Mouse (Mus musculus) ES-CJ7 (cell line): ENCODE results near the gene Trim72.

Experiments used
- DNase-seq: peaks from one replicate; pipeline ENCODE4 v3.0.0; 2011; ENCODE audit warnings: low read depth, low spot score

Trim72 gene

DNA sequence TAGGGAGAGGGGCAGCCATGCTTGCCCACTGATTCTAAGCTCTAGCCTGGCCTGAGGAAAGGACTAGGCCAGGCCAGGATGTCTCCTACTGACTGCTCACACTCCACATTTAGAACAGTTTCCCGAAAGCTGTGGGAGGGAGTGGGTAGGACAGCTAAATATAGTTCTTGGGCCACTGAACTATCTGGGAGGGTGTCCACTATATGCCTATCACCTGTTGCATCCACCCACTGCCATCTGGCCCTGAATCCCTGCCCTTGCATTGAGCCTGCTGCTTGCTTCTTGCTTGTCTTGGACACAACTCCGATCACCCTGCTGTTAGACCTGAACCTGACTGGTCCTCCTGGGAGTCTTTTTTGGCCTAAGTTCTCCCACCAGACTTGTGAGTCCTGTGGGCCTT, at the start of gene Trim72:
Gene Trim72, plus strand, starts transcription at position 262 of the 400 bp plus-strand sequence.
- no peak for DNase-seq

DNA sequence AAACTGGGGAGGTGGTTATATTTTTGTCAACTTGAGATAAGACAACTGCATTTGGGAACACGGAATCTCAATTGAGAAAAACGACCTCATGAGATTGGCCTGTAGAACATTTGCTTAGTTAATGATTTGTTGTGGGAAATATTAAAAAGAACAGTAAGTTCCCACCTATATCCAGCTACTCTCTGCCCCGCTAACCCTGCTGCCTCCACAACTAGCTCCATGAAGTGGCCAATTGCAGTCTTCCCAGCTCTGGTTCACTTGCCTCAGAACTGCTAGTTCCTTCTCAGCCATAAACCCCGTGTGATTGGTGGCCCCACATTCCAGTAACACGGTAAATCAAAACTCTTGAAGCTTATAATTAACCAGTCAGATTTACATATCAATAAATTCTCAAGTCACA, 44.4 kb upstream of the Trim72 start:
- DNase-seq: no peak

DNA sequence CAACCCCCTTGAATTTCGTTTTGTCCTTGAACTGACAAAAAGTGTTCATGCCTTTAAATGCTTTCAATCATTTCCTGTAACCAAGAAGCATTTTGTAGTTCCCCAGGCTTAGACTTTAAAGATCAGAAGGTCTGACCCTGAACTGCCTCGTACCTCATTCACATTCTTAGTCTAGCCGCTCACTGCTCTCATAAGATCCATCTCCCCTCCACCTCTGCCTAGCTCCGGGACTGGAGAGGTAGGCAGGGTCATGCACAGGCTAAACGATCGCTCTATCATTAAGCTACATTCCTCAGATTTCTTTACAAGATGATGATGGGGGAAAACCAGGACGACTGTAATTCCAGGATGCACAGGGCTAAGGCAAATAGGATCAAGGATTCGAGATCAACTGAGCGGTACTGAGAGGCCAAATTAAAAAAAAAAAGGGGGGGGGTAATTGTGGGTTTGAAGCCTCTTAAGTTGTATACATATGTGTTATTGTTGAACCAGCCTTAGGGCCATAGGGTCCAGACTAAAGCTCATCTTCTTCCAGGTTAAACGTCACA, 37.3 kb upstream of the Trim72 start:
- peak; percentile 51 for DNase-seq

- peak; percentile 95 for DNase-seq
These were observed 36.5 kb upstream of the Trim72 start, which contains the start of gene Fus for GRCm38 (mm10) chr7:127967004-127967921. TSS of gene Fus (plus strand) at chr7:127967457.

GRCm38 (mm10) chr7:127967922-127968828, 35.6 kb upstream of the Trim72 start:
- peak; percentile 72 for DNase-seq

GRCm38 (mm10) chr7:127974413-127974930, 29.3 kb upstream of the Trim72 start:
- DNase-seq: no peak

GRCm38 (mm10) chr7:127978856-127979255, 24.9 kb upstream of the Trim72 start:
- no peak for DNase-seq

- no peak for DNase-seq
These were observed 23.1 kb upstream of the Trim72 start for GRCm38 (mm10) chr7:127980606-127981005.

- DNase-seq: no peak
These were observed 14.8 kb upstream of the Trim72 start for GRCm38 (mm10) chr7:127988904-127989303.

GRCm38 (mm10) chr7:127991643-127992487, 11.9 kb upstream of the Trim72 start:
- peak; percentile 77 for DNase-seq

DNA sequence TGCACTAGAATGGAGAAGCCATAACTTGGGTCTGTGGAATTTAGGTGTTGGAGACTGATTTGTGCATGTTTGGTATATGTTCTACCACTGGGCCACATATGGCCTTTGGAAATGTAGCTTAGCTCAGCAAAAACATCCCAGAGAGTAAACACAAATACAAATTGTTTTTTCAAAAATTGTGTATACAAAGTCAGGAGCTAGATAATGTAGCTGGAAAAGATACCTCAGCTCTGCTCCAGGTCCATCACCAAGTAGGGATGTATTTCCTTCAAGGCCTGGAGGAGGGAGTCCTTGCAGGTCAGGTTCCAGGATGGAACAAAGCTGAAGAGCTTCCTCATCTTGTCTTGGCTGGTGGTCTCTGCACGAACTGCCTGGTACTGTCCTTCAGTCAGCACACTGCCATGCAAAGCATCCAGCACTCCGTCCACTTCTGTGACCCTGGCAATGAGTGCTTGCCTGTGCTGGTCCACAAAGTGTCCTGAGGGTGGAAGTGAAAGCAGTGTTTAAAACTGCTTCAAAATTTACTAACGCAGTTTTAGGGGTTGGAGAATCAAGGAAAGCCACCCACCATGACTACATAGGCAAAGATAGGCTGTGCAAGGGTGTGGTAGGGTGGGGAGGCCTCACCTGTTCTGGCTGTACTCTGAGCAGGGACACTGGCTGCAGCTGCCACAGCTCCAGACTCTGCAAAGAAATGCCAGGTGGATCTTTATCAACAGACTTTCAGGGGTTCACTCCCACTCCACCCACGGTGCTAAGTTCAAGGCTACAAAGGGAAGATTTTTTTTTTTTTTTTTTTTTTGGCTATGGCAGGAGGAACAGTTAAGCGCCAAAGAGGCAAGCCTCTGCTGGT, 11.0 kb upstream of the Trim72 start:
- DNase-seq: no peak

GRCm38 (mm10) chr7:127993341-127993977, 10.3 kb upstream of the Trim72 start, which contains the start of gene Pycard:
TSS of gene Pycard (minus strand) at chr7:127993867.
- peak; percentile 94 for DNase-seq

- no peak for DNase-seq
These were observed 4.3 kb upstream of the Trim72 start for GRCm38 (mm10) chr7:127999436-127999835.

DNA sequence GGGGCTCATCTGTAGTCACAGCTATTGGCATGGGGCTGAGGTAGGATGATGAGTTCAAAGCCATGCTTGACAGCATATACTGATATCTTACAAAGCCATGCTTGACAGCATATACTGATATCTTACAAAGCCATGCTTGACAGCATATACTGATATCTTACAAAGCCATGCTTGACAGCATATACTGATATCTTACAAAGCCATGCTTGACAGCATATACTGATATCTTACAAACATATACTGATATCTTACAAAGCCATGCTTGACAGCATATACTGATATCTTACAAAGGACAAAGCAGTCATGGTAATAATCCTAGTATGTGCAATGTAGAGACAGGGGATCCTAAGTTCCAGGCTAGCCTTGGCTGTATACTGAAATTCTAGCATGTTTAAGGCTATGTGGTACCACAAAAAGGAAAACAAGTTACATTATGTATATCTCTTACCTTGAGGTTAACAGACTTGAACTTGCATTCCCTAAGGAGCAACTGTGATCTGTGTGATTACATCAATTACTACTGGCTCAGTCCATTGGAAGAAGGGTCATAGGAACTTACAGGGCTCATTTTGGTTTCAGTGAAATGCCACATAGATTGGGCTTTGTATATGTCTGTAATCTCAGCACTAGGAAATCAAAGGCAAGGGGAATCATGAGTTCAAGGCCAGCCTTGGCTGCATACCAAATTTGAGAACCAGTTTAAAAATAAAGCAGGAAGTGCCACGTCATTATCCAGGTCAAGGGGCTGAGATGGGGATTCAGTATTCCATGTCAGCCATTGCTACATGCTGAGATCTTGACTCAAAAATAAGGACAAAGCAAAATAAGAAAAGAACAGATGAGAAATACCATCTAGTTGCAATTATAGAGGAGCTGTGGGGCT, 3.4 kb upstream of the Trim72 start:
- DNase-seq: no peak

- DNase-seq: no peak
These were observed 651 bp upstream of the Trim72 start for GRCm38 (mm10) chr7:128003098-128003497.

DNA sequence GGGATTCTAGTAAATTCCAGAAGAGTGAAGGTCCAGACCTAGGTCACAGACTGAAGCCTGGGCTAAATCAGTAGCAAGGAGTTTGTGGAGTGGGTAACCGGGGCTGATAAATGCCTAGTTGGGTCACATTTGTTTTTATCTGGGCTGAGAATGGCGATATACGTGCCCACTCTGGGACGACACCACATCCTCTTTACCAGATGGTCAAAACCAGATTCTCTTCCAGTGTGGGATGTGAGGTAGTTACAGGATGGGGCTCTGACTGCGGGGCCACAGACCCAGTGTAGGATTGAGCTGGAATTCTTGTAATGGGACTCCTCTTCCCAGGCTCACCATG, 369 bp downstream of the Trim72 start:
- DNase-seq: no peak

DNA sequence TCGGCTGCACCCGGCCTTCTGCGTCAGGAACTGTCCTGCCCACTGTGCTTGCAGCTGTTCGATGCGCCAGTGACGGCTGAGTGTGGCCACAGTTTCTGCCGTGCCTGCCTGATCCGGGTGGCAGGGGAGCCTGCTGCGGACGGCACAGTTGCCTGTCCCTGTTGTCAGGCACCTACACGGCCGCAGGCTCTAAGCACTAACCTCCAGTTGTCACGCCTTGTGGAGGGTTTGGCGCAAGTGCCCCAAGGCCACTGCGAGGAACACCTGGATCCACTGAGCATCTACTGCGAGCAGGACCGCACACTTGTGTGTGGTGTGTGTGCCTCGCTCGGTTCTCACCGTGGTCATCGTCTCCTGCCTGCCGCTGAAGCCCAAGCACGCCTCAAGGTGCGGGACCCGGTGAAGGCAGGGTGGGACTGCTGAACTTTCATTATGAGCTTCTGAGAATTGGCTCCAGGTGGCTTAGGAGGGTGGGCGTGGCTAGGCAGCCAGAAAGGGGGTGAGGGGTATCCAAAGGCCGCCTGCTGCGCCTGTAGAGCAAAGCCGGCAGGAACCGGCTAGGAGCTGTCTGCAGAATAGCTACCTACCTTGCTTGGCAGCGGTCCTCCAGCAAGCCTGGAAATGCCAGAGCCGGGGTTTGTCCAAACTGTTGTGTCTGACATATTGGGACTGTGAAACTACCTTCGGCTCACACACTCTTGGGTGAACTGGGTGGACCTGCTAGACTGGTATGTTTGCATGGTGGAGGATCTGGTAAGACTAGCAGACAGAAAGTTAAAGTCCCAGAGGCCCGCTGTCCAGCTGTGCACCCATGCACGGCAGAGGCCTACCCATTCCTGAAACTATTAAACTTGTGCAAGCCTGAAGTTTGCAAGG, 976 bp downstream of the Trim72 start:
- peak; percentile 92 for DNase-seq
